ENCODE assay signal across 19 mouse cellular contexts in genomic region chr4:97661611-97662273, GRCm38 (mm10).
A peak's percentile ranks its signal among the peaks of the same experiment; 100 is the strongest.
DNase-seq lines count a peak whose midpoint lies in the region; ATAC-seq and TF ChIP-seq lines count a peak whose summit lies in the region.
"Had no signal": no experiment of that assay in that cellular context is flagged by ENCODE, and none has a peak within 500 bp of the region (broad histone marks: within the 10 kb centered on the region; RNA-seq: fewer than 3 reads in every experiment).

No protein-coding gene starts in this region.

- no peak overlapping the region for H3K4me3 ChIP-seq in forebrain, embryonic 16.5 days (replicated peaks; ENCODE audit: low read length)
- H3K4me3 ChIP-seq in hindbrain, postnatal 0 days (ENCODE audit: low read length), result no peak overlapping the region
- no peak overlapping the region for H3K4me3 ChIP-seq in neural tube, embryonic 12.5 days
- H3K4me3 ChIP-seq in lung, adult 2 months (replicated peaks; ENCODE audit: extremely low read depth, low read depth, low read length), result no peak overlapping the region
- H3K4me3 ChIP-seq: embryonic facial prominence, embryonic 10.5 days; liver, embryonic 15.5 days had no signal

- 0 out of 2 replicates have a peak, but pooled peaks have one; percentile 23 for ATAC-seq in frontal cortex, adult (ENCODE audit: low TSS enrichment)
- peak; percentile 89 for ATAC-seq in forebrain, embryonic 16.5 days
- ATAC-seq in hindbrain, postnatal 0 days, result peak; percentile 40
- peak; percentile 78 for ATAC-seq in neural tube, embryonic 12.5 days (ENCODE audit: low FRiP score, low read depth)
- ATAC-seq: inflammation-experienced regulatory T-cells, adult 6 months had no signal

- H3K27me3 ChIP-seq in forebrain, embryonic 16.5 days (replicated peaks; ENCODE audit: control insufficient read depth, insufficient read depth, low read length), result no peaks in the 10 kb centered on the region
- H3K27me3 ChIP-seq in hindbrain, postnatal 0 days (ENCODE audit: insufficient read depth, low read length), result no peaks in the 10 kb centered on the region
- H3K27me3 ChIP-seq in neural tube, embryonic 12.5 days (replicated peaks), result no peaks in the 10 kb centered on the region
- H3K27me3 ChIP-seq: liver, embryonic 15.5 days had no signal

- DNase-seq in frontal cortex, postnatal 14 days (ENCODE audit: low spot score in 2 of 2), result no peak
- DNase-seq in hindbrain, postnatal 0 days (ENCODE audit: low spot score), result peak; percentile 23
- no peak for DNase-seq in lung, postnatal 36 days
- DNase-seq in left cerebral cortex, adult 9 months (ENCODE audit: low spot score in 2 of 2), result no peak
- no peak for DNase-seq in lung, adult 2 months
- DNase-seq: cerebellum, adult 9-10 months; heart, postnatal 10 days; kidney, adult 2 months; kidney, postnatal 10 days; lung, postnatal 10 days; thymus, postnatal 14 days had no signal

- WGBS in forebrain, embryonic 16.5 days, result 43% methylated on average over 10 of the region's 10 CpGs
- whole genome bisulfite sequencing in hindbrain, postnatal 0 days, result 61% methylated on average over 10 of the region's 10 CpGs
- WGBS in neural tube, embryonic 12.5 days, result 63% methylated on average over 10 of the region's 10 CpGs
- 82% methylated on average over 10 of the region's 10 CpGs for WGBS in lung, adult 2 months

- no peak for TF ChIP-seq CTCF in hindbrain, postnatal 0 days (IDR thresholded peaks at IDR 0.05; ENCODE audit: low read depth)
- TF ChIP-seq CTCF in lung, adult 2 months (IDR thresholded peaks at IDR 0.05; ENCODE audit: insufficient read depth, low read length), result no peak

- peak overlapping the region; percentile 25; the same call in 1 of the 2 replicates for H3K27ac ChIP-seq in forebrain, embryonic 16.5 days (ENCODE audit: low read length)
- H3K27ac ChIP-seq in hindbrain, postnatal 0 days, result peak overlapping the region; percentile 4; the same call in 1 of the 2 replicates
- H3K27ac ChIP-seq in neural tube, embryonic 12.5 days, result no peak overlapping the region
- H3K27ac ChIP-seq: embryonic facial prominence, embryonic 10.5 days; liver, embryonic 15.5 days had no signal

- no peak overlapping the region for H3K9ac ChIP-seq in forebrain, embryonic 16.5 days (replicated peaks; ENCODE audit: low read depth, low read length)
- H3K9ac ChIP-seq in hindbrain, postnatal 0 days (replicated peaks; ENCODE audit: low read length), result no peak overlapping the region
- H3K9ac ChIP-seq in neural tube, embryonic 12.5 days, result no peak overlapping the region
- H3K9ac ChIP-seq: liver, embryonic 15.5 days had no signal

- no peak for TF ChIP-seq POLR2A in lung, adult 2 months (IDR thresholded peaks at IDR 0.05; ENCODE audit: borderline replicate concordance, extremely low read depth, low read depth, low read length)

- H3K4me2 ChIP-seq in forebrain, embryonic 16.5 days (ENCODE audit: low read length), result no peak overlapping the region
- no peak overlapping the region for H3K4me2 ChIP-seq in hindbrain, postnatal 0 days (ENCODE audit: low read depth, low read length)
- no peak overlapping the region for H3K4me2 ChIP-seq in neural tube, embryonic 12.5 days (replicated peaks)
- H3K4me2 ChIP-seq: heart, embryonic 11.5 days; liver, embryonic 15.5 days had no signal

- peaks cover 8% of the 10 kb centered on the region for H3K4me1 ChIP-seq in forebrain, embryonic 16.5 days (replicated peaks; ENCODE audit: control insufficient read depth, insufficient read depth, low read length)
- no peaks in the 10 kb centered on the region for H3K4me1 ChIP-seq in hindbrain, postnatal 0 days (ENCODE audit: insufficient read depth, low read length)
- peaks cover 6% of the 10 kb centered on the region; the same call in 1 of the 2 replicates for H3K4me1 ChIP-seq in neural tube, embryonic 12.5 days
- no peaks in the 10 kb centered on the region for H3K4me1 ChIP-seq in lung, adult 2 months (ENCODE audit: control insufficient read depth, insufficient read depth, low read length)
- H3K4me1 ChIP-seq: liver, embryonic 15.5 days had no signal

- H3K36me3 ChIP-seq in forebrain, embryonic 16.5 days (ENCODE audit: control insufficient read depth, insufficient read depth), result no peaks in the 10 kb centered on the region
- no peaks in the 10 kb centered on the region for H3K36me3 ChIP-seq in hindbrain, postnatal 0 days (ENCODE audit: insufficient read depth, low read length)
- no peaks in the 10 kb centered on the region for H3K36me3 ChIP-seq in neural tube, embryonic 12.5 days
- H3K36me3 ChIP-seq: embryonic facial prominence, embryonic 10.5 days; G1E; liver, embryonic 15.5 days had no signal

- no peaks in the 10 kb centered on the region for H3K9me3 ChIP-seq in forebrain, embryonic 16.5 days (ENCODE audit: control insufficient read depth, low read length)
- H3K9me3 ChIP-seq in hindbrain, postnatal 0 days (ENCODE audit: low read length), result no peaks in the 10 kb centered on the region
- H3K9me3 ChIP-seq in neural tube, embryonic 12.5 days, result no peaks in the 10 kb centered on the region
- H3K9me3 ChIP-seq: embryonic facial prominence, embryonic 10.5 days; liver, embryonic 15.5 days had no signal

Comparison
In these comparisons a context has a peak if more than half of its experiments do, and no peak if none do; other contexts are left out.
1. ATAC-seq: peak in every context shown above with its lines; median percentile 89 in forebrain, embryonic 16.5 days; 78 in neural tube, embryonic 12.5 days; 40 in hindbrain, postnatal 0 days; 23 in frontal cortex, adult.